Mouse (Mus musculus) urinary bladder, postnatal 25 days (tissue): ENCODE measurements at regions not wholly inside any gene's neighbourhood (a gene's known extent, or its start where the extent isn't known, plus 50 kb on each side); places are given as distances from the start of the nearest gene placed in this dataset.
"Not testable (repeated sequence)": the region's sequence is repeated elsewhere in the genome, so short reads cannot be mapped to it uniquely, and the experiment has no call there.

Experiments
- DNase-seq: peaks from one replicate; pipeline ENCODE4 v3.0.0; 2022; ENCODE audit warnings: low spot score

DNA sequence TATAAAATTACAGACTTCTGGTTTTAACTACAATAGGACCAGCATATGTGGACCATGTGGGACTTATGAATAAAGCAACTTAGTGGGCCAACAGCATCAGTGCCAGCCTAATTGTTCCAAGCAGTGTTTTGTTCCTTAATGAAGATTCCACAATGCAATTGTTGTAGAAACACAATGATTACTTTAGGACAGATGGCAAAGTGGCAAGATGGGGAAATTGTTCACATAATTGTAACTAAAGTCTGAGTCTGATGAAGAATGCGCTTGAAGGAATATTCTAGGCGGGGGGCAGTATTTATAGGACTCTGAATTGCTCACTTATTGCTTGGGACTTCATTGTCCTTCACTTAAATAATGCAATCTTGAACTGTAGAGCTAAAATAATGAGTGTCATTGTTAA lies 253.4 kb upstream of the Kcnj3 start:
- DNase-seq = no peak

DNA sequence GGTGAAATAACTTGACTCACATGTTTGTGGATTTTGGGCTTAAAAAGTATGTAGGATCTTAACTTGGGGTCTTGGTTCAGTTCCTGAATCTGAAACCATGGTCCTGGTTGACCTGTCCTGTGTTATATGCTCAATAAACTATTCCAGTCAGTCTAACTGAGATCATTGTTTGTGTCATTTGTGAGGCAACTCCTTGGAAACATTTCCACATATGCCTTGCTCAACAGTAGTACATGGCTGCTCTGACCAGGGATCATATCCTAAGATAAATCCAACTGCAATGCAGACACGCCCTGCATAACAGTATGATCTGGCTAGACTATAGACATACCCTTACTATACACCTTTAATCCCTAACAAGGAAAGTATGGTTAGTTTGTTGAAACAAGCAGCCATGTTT lies 228.9 kb upstream of the Kcnj3 start:
- no peak for DNase-seq

DNA sequence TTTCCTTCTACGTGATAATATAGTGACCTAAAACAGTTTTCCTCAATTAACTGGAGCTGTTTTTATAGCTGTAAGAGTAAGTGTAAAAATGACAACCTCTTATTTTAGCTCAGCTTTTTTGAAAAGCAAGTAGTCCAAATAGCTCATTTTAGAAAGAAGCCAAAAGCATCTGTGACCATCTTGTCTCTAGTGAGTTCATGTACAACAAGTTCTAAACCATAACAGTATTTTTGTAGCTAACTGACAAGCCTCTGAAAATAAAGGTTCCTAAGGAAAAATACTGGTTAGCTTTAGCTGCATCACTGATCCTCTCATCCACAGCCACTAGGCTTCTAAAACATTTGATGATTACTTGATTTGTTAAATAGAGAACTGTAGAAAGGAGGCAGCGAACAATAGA lies 227.2 kb upstream of the Kcnj3 start:
- DNase-seq = no peak

DNA sequence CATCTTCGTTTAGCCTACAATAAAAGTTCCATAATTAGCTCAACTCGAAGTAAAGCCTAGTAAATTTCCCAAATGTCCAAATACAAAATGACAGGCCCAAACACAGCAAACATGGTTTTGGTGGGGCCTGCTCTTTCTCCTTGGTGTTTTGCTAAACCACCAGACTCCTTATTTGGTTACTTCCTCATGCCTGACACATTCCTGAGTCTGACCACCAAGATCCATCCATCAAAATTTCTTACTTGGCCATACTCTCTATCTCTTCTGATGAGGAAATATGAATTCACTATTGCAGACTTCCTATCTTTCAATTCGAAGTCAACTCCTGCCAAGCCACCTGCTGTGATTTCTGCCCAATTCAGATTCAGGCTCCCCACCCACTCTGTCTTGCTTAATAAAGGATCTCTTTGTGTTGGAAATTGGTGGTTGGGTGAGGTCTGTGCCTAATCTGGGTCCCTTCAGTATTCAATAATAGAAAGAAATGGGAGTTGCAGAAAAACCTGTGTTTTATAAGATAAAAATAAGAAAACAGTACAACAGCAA lies 225.9 kb upstream of the Kcnj3 start:
- DNase-seq = no peak

DNA sequence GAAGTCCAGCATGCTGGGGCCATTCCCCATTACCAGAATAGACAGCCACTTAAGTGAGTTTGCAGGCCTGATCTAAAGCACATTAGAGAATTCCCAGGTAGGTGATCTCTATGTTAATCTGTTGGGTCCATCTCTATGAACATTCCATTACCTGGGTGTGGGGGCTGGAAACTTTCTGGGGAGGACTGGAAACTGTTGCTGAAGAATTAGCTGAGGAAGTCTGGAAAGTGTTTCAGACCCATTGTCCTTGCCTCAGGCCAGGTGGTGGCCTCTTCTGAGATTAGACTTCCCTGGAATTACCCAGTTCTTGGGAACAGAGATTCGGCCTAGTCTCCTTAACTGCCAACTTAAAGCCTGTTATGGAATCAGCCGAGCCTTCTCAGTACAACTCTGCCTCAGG lies 224.5 kb upstream of the Kcnj3 start:
- no peak for DNase-seq

DNA sequence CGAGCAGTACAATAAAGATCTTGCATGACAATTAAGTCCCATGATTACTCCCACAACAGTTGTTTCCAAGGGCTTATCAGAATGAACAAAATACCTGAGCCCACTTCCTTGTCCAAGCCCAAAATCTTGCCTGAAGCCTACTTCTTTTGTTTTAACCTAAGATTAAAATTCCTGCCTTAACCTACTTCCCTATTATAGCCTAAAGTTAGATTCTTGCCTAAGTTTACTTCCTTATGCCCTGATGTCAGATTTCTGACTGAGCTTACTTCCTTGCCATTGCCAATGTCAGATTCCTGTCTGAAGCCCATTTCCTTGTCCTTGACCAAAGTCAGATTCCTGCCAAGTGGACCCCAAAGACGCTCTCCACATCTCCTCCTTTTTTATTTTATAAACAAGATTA lies 213.7 kb upstream of the Kcnj3 start:
- DNase-seq = no peak

DNA sequence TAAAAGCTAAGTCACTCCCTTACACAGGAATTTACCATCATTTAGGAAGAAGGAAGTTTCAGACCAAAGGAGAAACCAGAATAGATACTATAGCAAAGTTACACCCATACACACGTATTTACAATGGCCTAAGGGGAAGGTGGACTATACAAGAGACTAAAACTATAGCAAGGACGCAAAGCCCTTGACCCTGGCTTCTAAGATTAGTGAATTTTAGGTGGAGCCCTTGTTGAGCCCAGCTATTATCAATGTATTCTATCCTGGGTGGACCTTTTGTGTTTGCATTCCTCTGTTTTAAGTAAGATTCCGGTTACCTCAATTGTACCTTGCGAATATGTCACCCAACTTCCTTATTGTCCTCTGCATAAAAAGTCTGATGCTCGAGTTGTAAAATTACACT lies 213.0 kb upstream of the Kcnj3 start:
- DNase-seq = not testable (repeated sequence)

DNA sequence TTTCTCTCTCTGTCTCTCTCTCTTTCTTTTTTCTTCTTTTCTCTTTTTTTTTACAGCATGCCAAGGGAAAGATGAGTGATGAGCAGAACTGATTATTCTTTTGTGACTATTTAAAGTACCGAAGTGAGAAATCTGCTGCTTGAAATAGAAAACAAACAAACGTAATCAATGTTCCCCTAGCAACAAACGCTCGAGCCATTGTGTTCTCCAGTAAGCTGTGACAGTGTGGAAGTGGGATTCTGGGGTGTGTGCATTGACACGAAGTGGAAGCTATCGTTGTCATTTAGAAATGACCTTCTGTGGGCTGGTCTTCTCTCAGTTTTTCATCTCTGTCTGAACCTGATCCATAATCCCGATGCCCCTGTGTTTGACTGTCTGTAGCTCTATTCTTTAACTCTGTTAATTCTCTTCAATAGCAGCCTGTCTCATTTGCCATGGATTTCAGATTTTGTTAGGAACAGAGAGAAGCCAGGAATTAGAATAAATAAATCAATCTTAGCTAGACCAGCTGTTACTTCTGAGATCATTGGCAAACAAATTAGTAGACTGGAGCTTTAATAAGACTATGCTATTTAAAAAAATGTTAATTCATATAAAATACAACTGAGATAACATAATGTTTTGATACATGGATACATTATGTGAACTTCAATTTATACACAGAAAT lies 207.5 kb upstream of the Kcnj3 start:
- no peak for DNase-seq

DNA sequence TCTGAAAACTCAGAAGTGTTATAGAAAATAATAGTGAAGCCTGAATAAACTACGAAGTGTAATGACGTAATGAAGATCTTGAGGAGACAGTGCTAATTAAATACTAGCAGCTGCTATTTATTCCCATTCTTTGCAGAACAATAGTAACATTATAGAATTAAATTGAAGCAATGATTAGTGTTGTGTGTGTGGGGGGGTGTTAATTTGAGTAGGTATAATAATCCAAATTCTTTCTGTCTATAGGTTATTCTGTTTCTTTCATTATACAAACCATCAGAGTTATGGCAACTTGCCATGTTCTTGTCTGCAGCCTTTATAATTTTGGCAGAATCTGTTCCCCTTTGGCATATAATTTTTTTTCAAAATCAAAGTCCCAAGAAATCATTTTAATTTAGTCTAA lies 203.9 kb upstream of the Kcnj3 start:
- no peak for DNase-seq

DNA sequence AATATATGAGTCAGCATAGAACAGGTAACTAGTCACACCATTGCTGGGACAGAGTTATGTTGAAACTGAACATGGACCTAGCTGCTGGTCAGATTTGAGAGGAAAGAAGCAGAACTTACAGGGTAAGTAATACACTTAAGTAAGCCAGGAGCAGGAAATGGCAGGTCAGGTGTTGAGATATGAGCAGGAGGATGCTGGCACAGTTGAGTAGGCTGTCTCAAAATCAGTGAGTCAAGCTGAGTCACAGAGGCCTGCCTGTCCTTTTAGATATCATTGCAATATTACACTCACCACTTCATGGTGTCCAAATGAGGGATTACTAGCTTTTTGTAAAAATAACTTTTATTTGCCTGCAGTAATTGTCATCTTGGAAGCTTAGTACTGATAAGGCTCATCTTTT lies 182.6 kb upstream of the Kcnj3 start:
- no peak for DNase-seq

DNA sequence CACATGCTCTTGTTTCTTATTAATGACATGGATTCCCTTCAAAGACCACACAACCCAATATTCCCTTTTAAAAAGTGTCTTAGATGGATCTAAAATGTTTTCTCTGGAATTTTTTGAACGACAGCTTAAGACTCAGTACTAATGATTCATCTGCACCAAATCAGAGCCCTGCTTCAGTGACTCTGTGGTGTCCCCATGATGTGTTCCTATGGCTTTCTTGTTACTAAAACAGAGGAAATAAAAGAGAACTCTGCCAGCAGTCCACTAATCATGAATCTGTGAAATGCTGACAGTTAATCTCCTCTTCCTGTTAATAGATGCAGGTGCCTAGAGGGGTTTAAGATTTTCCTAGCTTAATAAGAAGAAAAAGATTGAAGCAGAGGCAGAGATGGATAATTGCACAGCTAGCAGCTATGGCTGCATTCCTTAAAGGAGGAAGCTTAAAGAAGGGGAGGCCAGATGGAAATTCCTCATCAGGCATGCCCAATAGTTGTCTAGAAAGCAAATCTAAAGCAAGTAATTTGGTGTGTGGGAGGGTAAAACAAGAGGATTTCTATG lies 173.0 kb upstream of the Kcnj3 start:
- no peak for DNase-seq

DNA sequence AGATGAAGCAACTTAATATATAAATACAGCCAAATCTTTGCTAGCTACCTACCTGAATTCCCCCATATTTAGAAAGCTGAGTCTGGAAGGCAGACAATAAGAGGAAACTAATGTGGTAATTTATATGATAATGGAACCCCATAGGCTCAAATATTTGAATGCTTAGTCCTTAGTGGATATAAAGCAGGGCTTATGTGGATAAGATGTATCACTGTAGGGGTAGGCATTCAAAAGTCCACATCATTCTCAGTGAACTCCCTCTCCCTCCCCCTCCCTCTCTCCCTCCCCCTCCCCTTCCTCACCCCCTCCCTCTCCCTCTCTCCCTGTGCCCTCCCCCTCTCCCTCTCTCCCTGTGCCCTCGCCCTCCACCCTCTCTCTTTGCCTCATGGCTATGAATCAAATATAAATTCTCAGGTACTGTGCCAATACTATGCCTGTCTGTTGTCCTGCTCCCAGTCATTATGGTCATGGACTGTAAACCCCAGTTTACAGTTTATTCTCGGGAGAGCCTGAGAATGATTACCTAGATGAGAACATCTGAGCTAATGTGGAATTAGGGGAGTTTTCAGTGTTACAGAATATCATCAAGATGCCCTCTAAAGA lies 171.8 kb upstream of the Kcnj3 start:
- DNase-seq = no peak

DNA sequence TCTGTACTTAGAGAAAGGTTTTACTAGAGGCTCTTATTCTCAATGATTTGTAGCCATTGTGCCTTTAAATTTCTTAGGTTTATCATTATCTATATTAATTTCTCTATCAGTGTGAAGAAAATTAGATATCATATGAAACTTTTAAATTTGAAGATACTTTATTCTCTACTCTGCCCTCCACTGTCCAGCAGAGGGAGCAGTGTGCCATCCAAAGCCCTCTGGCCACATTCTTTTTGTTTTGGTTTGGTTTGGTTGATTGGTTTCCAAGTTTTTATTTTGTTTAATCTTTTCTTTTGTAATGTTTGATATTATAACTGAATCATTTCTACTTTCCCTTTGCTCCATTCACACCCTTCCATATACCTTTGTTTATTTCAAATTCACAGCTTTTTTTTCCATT lies 129.4 kb upstream of the Kcnj3 start:
- DNase-seq = peak; percentile 5

DNA sequence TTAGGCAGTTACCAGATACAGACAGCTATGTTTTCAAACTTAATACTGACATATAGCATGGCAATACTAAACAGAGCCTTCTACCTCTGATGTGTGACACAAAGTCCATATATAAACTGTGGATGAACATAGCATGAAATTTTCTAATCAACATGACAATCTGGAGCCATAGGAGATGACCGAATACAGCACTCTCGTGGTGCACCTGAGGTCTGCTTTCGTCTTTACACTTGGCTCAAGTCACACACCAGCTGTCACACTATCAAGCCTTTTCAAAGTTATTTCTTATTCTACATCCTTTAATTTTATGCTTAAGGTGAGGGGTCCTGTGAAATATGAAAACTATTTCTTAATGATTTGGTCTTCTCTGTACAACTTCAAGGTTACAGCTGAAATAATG lies 120.1 kb upstream of the Kcnj3 start:
- DNase-seq = no peak

DNA sequence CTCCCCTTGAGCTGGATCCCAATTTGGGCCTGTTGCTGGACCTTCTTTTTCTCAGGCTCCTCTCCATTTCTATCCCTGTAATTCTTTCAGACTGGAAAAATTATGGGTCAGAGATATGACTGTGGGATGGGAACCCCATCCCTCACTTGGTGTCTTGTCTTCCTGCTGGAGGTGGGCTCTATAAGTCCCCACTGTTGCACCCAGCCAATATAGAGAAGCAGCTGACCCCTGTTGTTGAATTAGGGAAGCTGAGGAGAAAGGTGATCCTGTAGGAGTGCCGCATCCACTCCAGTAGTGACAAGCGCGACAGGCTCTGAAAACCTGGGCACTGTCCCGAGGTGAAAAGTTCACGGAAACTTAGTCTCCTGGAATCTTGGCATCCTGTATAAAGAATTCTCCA lies 81.7 kb upstream of the Kcnj3 start:
- not testable (repeated sequence) for DNase-seq
